Mouse (Mus musculus) v-Abl transformed pro-B cells (cell line): ENCODE measurements at regions not wholly inside any gene's neighbourhood (a gene's known extent, or its start where the extent isn't known, plus 50 kb on each side); places are given as distances from the start of the nearest gene placed in this dataset.
"Not testable (repeated sequence)": the region's sequence is repeated elsewhere in the genome, so short reads cannot be mapped to it uniquely, and the experiment has no call there.

Experiments used
- in situ Hi-C, 2 experiments: fragments of 400-800 bp; cut with MboI; formaldehyde crosslinking; loops; one replicate each; pipeline ENCODE4 v1.15.1; 2025; ENCODE audit not compliant: unreplicated experiment in 2 of 2

DNA sequence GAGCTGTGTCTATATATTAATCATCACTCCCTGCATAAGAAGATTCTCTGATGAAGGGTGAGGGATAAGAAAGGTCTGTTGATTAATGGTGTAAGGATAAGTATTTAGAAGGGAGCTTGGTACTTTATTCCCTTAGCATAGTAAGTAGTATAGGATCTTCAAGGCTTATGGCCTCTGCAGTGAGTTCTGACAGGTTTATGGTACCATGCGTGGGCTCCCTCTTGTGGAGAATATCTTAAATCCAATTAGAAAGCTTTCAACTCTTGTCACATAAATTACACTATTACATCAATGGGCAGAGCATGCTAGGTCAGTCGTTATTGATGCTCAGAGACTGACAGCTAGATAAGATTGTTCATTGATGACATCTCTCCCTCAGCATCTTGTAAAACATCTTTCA lies 112.7 kb upstream of the Grin3a start:
- in situ Hi-C loops = no loop called here

- in situ Hi-C loops = no loop called here
Observed at GRCm38 (mm10) chr4:49956855-49957254, 111.3 kb upstream of the Grin3a start.

DNA sequence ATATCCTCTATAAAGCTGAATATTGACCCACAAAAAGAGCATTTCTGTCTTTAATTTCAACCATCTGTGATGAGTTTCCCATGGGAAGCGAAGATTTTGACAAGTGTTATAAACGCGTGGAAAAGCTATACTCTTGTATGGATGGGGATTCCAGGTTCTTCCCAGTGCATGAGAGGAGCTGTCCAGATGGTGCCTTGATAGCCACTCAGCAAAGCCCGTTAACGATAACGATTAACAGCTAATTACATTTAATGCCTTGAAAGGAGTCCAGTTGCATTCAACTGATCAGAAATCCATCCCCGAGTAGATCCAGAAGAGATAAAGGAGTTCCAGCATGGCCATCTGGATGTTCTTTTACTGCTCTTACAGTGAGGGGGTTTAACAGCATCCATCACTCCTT lies 100.8 kb upstream of the Grin3a start:
- in situ Hi-C loops = loop anchor here in 1 of 2 experiments (10.0 kb wide), 1 partner anchor 788 kb away; no protein-coding TSS in a partner anchor

DNA sequence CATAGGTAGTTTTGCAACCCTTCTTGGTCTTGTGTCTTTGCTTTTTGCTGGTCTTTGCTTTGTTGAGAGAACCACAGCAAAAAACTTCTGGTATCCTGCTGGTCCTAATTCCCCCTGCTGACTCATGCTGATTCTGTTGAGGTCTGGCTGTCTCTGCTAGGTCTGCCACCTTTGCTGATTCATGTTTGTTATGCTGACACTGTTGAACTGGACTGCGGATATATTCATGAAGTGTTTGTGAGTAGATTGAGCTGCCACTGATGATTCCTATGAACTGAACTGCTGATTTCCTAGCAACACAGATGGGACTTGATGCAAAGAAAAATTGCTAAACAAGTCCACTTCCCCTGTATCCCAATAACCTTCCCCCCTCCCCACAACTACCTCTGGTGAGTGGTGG lies 91.9 kb upstream of the Grin3a start:
- in situ Hi-C loops = no loop called here

DNA sequence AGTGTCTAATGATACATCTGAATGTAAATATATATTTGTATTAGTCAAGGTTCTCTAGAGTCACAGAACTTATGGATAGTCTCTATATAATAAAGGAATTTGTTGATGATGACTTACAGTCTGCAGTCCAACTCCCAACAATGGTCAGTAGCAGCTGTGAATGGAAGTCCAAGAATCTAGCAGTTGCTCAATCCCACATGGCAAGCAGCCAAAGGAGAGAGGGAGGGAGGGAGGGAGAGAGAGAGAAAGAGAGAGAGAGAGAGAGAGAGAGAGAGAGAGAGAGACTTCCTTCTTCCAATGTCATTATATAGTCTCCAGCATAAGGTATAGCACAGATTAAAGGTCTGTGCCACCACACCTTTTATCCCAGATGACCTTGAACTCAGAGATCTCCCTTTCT lies 84.1 kb upstream of the Grin3a start:
- in situ Hi-C loops = not testable (repeated sequence)

DNA sequence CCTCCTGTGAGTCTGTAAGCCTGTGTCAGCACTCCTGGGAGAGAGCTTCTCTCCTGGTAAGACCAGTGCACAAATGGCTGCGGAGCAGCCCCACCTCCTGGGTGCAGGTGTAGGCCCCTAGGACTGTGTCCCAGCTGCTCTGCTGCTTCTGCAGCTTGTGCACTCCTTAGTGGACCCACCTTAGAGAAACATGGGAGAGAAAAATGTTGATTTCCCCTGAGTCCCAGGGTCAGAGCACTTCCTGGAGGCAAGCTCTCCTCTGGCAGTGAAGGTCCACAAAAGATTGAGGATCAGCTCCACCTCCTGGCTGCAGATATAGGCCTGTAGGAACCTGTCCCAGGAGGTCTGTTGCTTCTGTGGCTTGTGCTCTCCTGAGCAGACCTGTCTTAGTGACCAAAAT lies 81.5 kb upstream of the Grin3a start:
- in situ Hi-C loops = no loop called here

DNA sequence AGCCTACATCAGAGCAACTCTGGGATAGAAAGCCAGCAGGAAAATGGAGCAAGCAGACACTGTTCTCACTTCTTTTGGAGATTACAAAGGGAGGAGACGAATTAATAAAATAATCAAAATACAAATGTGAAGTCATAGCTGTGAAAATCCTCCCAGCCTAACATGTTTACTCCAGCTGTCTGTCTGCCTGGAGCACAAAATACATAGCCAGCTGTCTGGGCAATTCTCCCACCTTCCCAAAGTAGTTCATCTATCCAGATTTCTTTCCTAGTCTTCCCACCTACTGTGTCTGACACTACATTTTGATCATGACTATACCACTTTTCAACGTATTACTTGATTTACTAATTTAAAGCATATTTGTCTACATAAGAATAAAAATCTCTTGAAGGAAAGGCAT lies 68.7 kb upstream of the Grin3a start:
- in situ Hi-C loops = no loop called here

GRCm38 (mm10) chr4:49913636-49914035 lies 68.1 kb upstream of the Grin3a start:
- in situ Hi-C loops = no loop called here
